8 mouse cellular contexts compared by ENCODE assay signal in genomic region chr5:108269811-108270151, GRCm38 (mm10). TPM values are rescaled to one million over a fixed set of nuclear protein-coding genes. Genes with fewer than 3 reads are reported as not detected.
DNase-seq lines count a peak whose midpoint lies in the region; ATAC-seq and TF ChIP-seq lines count a peak whose summit lies in the region.

No protein-coding gene starts in this region.

- H3K36me3 ChIP-seq in heart, embryonic 16.5 days (ENCODE audit: control insufficient read depth, insufficient read depth): no peaks in the 10 kb centered on the region
- no peaks in the 10 kb centered on the region for H3K36me3 ChIP-seq in hindbrain, embryonic 12.5 days
- H3K36me3 ChIP-seq in midbrain, embryonic 13.5 days: 0 out of 2 replicates have a peak, but pooled peaks cover 3% of the 10 kb centered on the region

- no peaks in the 10 kb centered on the region for H3K27me3 ChIP-seq in heart, embryonic 16.5 days (ENCODE audit: control insufficient read depth, insufficient read depth, low read length)
- H3K27me3 ChIP-seq in hindbrain, embryonic 12.5 days: no peaks in the 10 kb centered on the region
- no peaks in the 10 kb centered on the region for H3K27me3 ChIP-seq in midbrain, embryonic 13.5 days

- H3K27ac ChIP-seq in heart, embryonic 16.5 days (ENCODE audit: low read length): peak overlapping the region; percentile 92; the same call in 1 of the 2 replicates
- no peak overlapping the region for H3K27ac ChIP-seq in bone marrow, adult 2 months (ENCODE audit: control insufficient read depth, insufficient read depth, low read depth, low read length, poor library complexity)
- no peak overlapping the region for H3K27ac ChIP-seq in hindbrain, embryonic 12.5 days
- H3K27ac ChIP-seq in midbrain, embryonic 13.5 days: no peak overlapping the region; the same call in 1 of the 2 replicates

- H3K4me1 ChIP-seq in heart, embryonic 16.5 days (ENCODE audit: control insufficient read depth, insufficient read depth, low read length): peaks cover 23% of the 10 kb centered on the region
- no peaks in the 10 kb centered on the region; the same call in 1 of the 2 replicates for H3K4me1 ChIP-seq in bone marrow, adult 2 months (ENCODE audit: control insufficient read depth, insufficient read depth, low read length)
- peaks cover 28% of the 10 kb centered on the region for H3K4me1 ChIP-seq in hindbrain, embryonic 12.5 days
- H3K4me1 ChIP-seq in midbrain, embryonic 13.5 days (replicated peaks): peaks cover 37% of the 10 kb centered on the region

- no peak for TF ChIP-seq POLR2A in bone marrow, adult 2 months (IDR thresholded peaks at IDR 0.05; ENCODE audit: borderline replicate concordance, control insufficient read depth, low read depth, low read length)

- no peak for DNase-seq in heart, postnatal 4 days
- DNase-seq in urinary bladder, postnatal 14 days (ENCODE audit: low spot score): no peak
- no peak for DNase-seq in left cerebral cortex, adult 8-10 months (ENCODE audit: low spot score in 2 of 2)
- no peak for DNase-seq in cerebellum, postnatal 10 days

- peak overlapping the region; percentile 93 for H3K4me3 ChIP-seq in heart, embryonic 16.5 days (ENCODE audit: low read length)
- peak overlapping the region; percentile 98 for H3K4me3 ChIP-seq in bone marrow, adult 2 months (replicated peaks; ENCODE audit: control insufficient read depth, low read depth, low read length)
- peak overlapping the region; percentile 79 for H3K4me3 ChIP-seq in hindbrain, embryonic 12.5 days
- peak overlapping the region; percentile 75 for H3K4me3 ChIP-seq in midbrain, embryonic 13.5 days (replicated peaks)

- H3K9me3 ChIP-seq in heart, embryonic 16.5 days (replicated peaks; ENCODE audit: control insufficient read depth, low read length): no peaks in the 10 kb centered on the region
- no peaks in the 10 kb centered on the region for H3K9me3 ChIP-seq in hindbrain, embryonic 12.5 days (replicated peaks)
- H3K9me3 ChIP-seq in midbrain, embryonic 13.5 days: no peaks in the 10 kb centered on the region

- H3K9ac ChIP-seq in heart, embryonic 16.5 days (ENCODE audit: low read length): peak overlapping the region; percentile 90
- H3K9ac ChIP-seq in hindbrain, embryonic 12.5 days: peak overlapping the region; percentile 96
- H3K9ac ChIP-seq in midbrain, embryonic 13.5 days (replicated peaks): peak overlapping the region; percentile 96

- no peak for TF ChIP-seq CTCF in bone marrow, adult 2 months (IDR thresholded peaks at IDR 0.05; ENCODE audit: control insufficient read depth, insufficient read depth, low read length)

- WGBS in heart, embryonic 16.5 days: 3% methylated on average over 7 of the region's 7 CpGs
- WGBS in bone marrow, adult 2 months: 4% methylated on average over 7 of the region's 7 CpGs
- 22% methylated on average over 7 of the region's 7 CpGs for WGBS in hindbrain, embryonic 12.5 days
- WGBS in midbrain, embryonic 13.5 days: 18% methylated on average over 7 of the region's 7 CpGs

- peak overlapping the region; percentile 76 for H3K4me2 ChIP-seq in heart, embryonic 16.5 days (ENCODE audit: low read depth, low read length)
- peak overlapping the region; percentile 94 for H3K4me2 ChIP-seq in hindbrain, embryonic 12.5 days (replicated peaks)
- peak overlapping the region; percentile 96 for H3K4me2 ChIP-seq in midbrain, embryonic 13.5 days (replicated peaks)

- no peak for ATAC-seq in heart, embryonic 16.5 days (replicated peaks; ENCODE audit: extremely low read depth, insufficient read depth, low FRiP score)
- no peak for ATAC-seq in hindbrain, embryonic 12.5 days (ENCODE audit: low FRiP score)
- no peak for ATAC-seq in midbrain, embryonic 13.5 days

RNA-seq across cellular contexts. Expression of gene Dr1, which starts 1.1 kb away (rescaled TPM):
- 26.6 and 28.9 TPM in 2 replicates for polyA plus RNA-seq in heart, embryonic 16.5 days (2015; fragmentation: Nextera tagmentation; extraction: Ambion mirVana)
- 10 to 100 TPM; 25.4 to 26.5 TPM for total RNA-seq in heart, postnatal 4 days (2021)
- 8.2 and 12.2 TPM in 2 replicates for polyA plus RNA-seq in bone marrow, adult 2 months (2011; ENCODE audit: insufficient read depth, insufficient read length, low replicate concordance, missing spikeins)
- polyA plus RNA-seq in hindbrain, embryonic 12.5 days (2016; fragmentation: Nextera tagmentation; extraction: Ambion mirVana): 46.7 and 51.4 TPM in 2 replicates
- polyA plus RNA-seq in midbrain, embryonic 13.5 days (2015; fragmentation: Nextera tagmentation; extraction: Ambion mirVana): 42.3 and 50.7 TPM in 2 replicates
- 10 to 100 TPM; 30.5 to 32.4 (median 31.0) TPM for total RNA-seq in left cerebral cortex, adult 8-10 months (2022)

RNA-seq across cellular contexts. Expression of gene Pigg, which starts 42.6 kb away (rescaled TPM):
- polyA plus RNA-seq in heart, embryonic 16.5 days (2015; fragmentation: Nextera tagmentation; extraction: Ambion mirVana): 5.4 and 6.3 TPM in 2 replicates
- total RNA-seq in heart, postnatal 4 days (2021): 1 to 10 TPM; 4.6 to 4.8 TPM
- polyA plus RNA-seq in bone marrow, adult 2 months (2011; ENCODE audit: insufficient read depth, insufficient read length, low replicate concordance, missing spikeins): 0.84 and 1.6 TPM in 2 replicates
- polyA plus RNA-seq in hindbrain, embryonic 12.5 days (2016; fragmentation: Nextera tagmentation; extraction: Ambion mirVana): 6.7 and 7.0 TPM in 2 replicates
- 6.0 and 6.1 TPM in 2 replicates for polyA plus RNA-seq in midbrain, embryonic 13.5 days (2015; fragmentation: Nextera tagmentation; extraction: Ambion mirVana)
- total RNA-seq in left cerebral cortex, adult 8-10 months (2022): 10 to 100 TPM; 11.1 to 11.5 (median 11.3) TPM
